In genomic region chr7:81303682-81304081, GRCm38 (mm10) we compare ENCODE assay signal across 11 mouse cellular contexts. TPM values are rescaled to one million over a fixed set of nuclear protein-coding genes. Genes with fewer than 3 reads are reported as not detected.
A peak's percentile ranks its signal among the peaks of the same experiment; 100 is the strongest.
DNase-seq lines count a peak whose midpoint lies in the region; ATAC-seq and TF ChIP-seq lines count a peak whose summit lies in the region.
"Had no signal": no experiment of that assay in that cellular context is flagged by ENCODE, and none has a peak within 500 bp of the region (broad histone marks: within the 10 kb centered on the region; RNA-seq: fewer than 3 reads in every experiment).

No protein-coding gene starts in this region.

- no peaks in the 10 kb centered on the region for H3K9me3 ChIP-seq in forebrain, embryonic 14.5 days (replicated peaks; ENCODE audit: control insufficient read depth, low read length)
- H3K9me3 ChIP-seq: limb, embryonic 12.5 days; neural tube, embryonic 12.5 days had no signal

- peak overlapping the region; percentile 45; the same call in 1 of the 2 replicates for H3K27ac ChIP-seq in cerebellum, adult 2 months (ENCODE audit: insufficient read depth, low read length)
- H3K27ac ChIP-seq in testis, adult 2 months (ENCODE audit: control insufficient read depth, insufficient read depth, low read depth, low read length) = no peak overlapping the region
- no peak overlapping the region for H3K27ac ChIP-seq in forebrain, embryonic 14.5 days (ENCODE audit: low read depth, low read length)
- H3K27ac ChIP-seq: limb, embryonic 12.5 days; neural tube, embryonic 12.5 days had no signal

- no peaks in the 10 kb centered on the region for H3K27me3 ChIP-seq in cerebellum, adult 2 months (ENCODE audit: control insufficient read depth, insufficient read depth, low read length)
- H3K27me3 ChIP-seq in testis, adult 2 months (ENCODE audit: control insufficient read depth, insufficient read depth, low read length) = no peaks in the 10 kb centered on the region
- H3K27me3 ChIP-seq in forebrain, embryonic 14.5 days (replicated peaks; ENCODE audit: control insufficient read depth, insufficient read depth, low read length) = no peaks in the 10 kb centered on the region
- H3K27me3 ChIP-seq: limb, embryonic 12.5 days; neural tube, embryonic 12.5 days had no signal

- no peak for TF ChIP-seq CTCF in cerebellum, adult 2 months (IDR thresholded peaks at IDR 0.05; ENCODE audit: borderline replicate concordance, insufficient read depth, low read depth, low read length)
- peak; percentile 27; the same call in 1 of the 2 replicates for TF ChIP-seq CTCF in testis, adult 2 months (IDR thresholded peaks at IDR 0.05; ENCODE audit: control insufficient read depth, insufficient read depth, insufficient replicate concordance, low read depth, low read length)

- 89% methylated on average over 2 of the region's 2 CpGs for WGBS in cerebellum, adult 2 months
- whole genome bisulfite sequencing in forebrain, embryonic 14.5 days = 88% methylated on average over 2 of the region's 2 CpGs

- no peaks in the 10 kb centered on the region for H3K4me1 ChIP-seq in cerebellum, adult 2 months (ENCODE audit: control insufficient read depth, insufficient read depth, low read length)
- H3K4me1 ChIP-seq in testis, adult 2 months (ENCODE audit: control insufficient read depth, insufficient read depth, low read length) = no peaks in the 10 kb centered on the region
- no peaks in the 10 kb centered on the region for H3K4me1 ChIP-seq in forebrain, embryonic 14.5 days (ENCODE audit: control insufficient read depth, insufficient read depth, low read length)

- no peak for DNase-seq in cerebellum, adult 2 months
- no peak for DNase-seq in testis, postnatal 10 days (ENCODE audit: low spot score)
- peak; percentile 29 for DNase-seq in lung, adult 18-20 months
- peak; percentile 57 for DNase-seq in thymus, postnatal 4 days
- DNase-seq in left cerebral cortex, adult 9 months (ENCODE audit: low spot score in 2 of 2) = no peak
- no peak for DNase-seq in forebrain, embryonic 14.5 days (ENCODE audit: low spot score)
- DNase-seq: cerebellum, postnatal 25 days had no signal

- no peak for TF ChIP-seq POLR2A in cerebellum, adult 2 months (IDR thresholded peaks at IDR 0.05; ENCODE audit: borderline replicate concordance, insufficient read depth, low read length)
- TF ChIP-seq POLR2A in testis, adult 2 months (IDR thresholded peaks at IDR 0.05; ENCODE audit: control insufficient read depth, low read depth, low read length) = no peak

- peaks cover 2% of the 10 kb centered on the region for H3K36me3 ChIP-seq in testis, adult 2 months (ENCODE audit: control insufficient read depth, insufficient read depth, low read length)
- H3K36me3 ChIP-seq in forebrain, embryonic 14.5 days (ENCODE audit: control insufficient read depth, insufficient read depth, low read length) = no peaks in the 10 kb centered on the region
- H3K36me3 ChIP-seq: limb, embryonic 12.5 days; neural tube, embryonic 12.5 days had no signal

- ATAC-seq in cerebellum, adult (ENCODE audit: insufficient number of reproducible peaks, low FRiP score, low TSS enrichment) = no peak
- ATAC-seq in forebrain, embryonic 14.5 days = no peak

- H3K4me2 ChIP-seq in forebrain, embryonic 14.5 days (ENCODE audit: low read length) = no peak overlapping the region
- H3K4me2 ChIP-seq: limb, embryonic 12.5 days; neural tube, embryonic 12.5 days had no signal

- H3K9ac ChIP-seq in forebrain, embryonic 14.5 days (ENCODE audit: low read length) = no peak overlapping the region
- H3K9ac ChIP-seq: limb, embryonic 12.5 days; neural tube, embryonic 12.5 days had no signal

- H3K4me3 ChIP-seq in cerebellum, adult 2 months (replicated peaks; ENCODE audit: insufficient read depth, low read depth, low read length) = no peak overlapping the region
- no peak overlapping the region for H3K4me3 ChIP-seq in testis, adult 2 months (ENCODE audit: control insufficient read depth, low read depth, low read length)
- H3K4me3 ChIP-seq in forebrain, embryonic 14.5 days (ENCODE audit: low read depth, low read length) = no peak overlapping the region
- H3K4me3 ChIP-seq: limb, embryonic 12.5 days; neural tube, embryonic 12.5 days had no signal

RNA-seq across cellular contexts. Expression of gene Rps17, which starts 41.4 kb away (rescaled TPM):
- 775 and 784 TPM in 2 replicates for polyA plus RNA-seq in cerebellum, adult 2 months (2012; rRNA removed)
- polyA plus RNA-seq in testis, adult 2 months (2012; rRNA removed) = 697 and 742 TPM in 2 replicates
- polyA plus RNA-seq in forebrain, embryonic 14.5 days (2014; fragmentation: Nextera tagmentation; extraction: Ambion mirVana) = 769 and 900 TPM in 2 replicates

Comparison
In these comparisons a context has a peak if more than half of its experiments do, and no peak if none do; other contexts are left out.
1. DNase-seq: peak in lung, adult 18-20 months (2 of 2) and thymus, postnatal 4 days (single experiment); none in cerebellum, adult 2 months (0 of 2), testis, postnatal 10 days (single experiment), left cerebral cortex, adult 9 months (0 of 2) and forebrain, embryonic 14.5 days (single experiment).